Mouse (Mus musculus) C2C12 (cell line): ENCODE results near the gene Hcls1. TPM values are rescaled to one million over a fixed set of nuclear protein-coding genes. Genes with fewer than 3 reads are reported as not detected.

Experiments
- H3K27me3 ChIP-seq: one replicate; pipeline ENCODE4 v1.6.1; 2011; ENCODE audit not compliant: control insufficient read depth, insufficient read depth, insufficient read length
- H3K36me3 ChIP-seq: one replicate; pipeline ENCODE4 v1.6.1; 2011; ENCODE audit not compliant: control insufficient read depth, insufficient read depth
- H3K4me3 ChIP-seq: one replicate; pipeline ENCODE4 v1.5.1; 2011; ENCODE audit warnings: mild to moderate bottlenecking, control low read depth; ENCODE audit not compliant: poor library complexity, insufficient read depth, severe bottlenecking
- H3K79me2 ChIP-seq: one replicate; pipeline ENCODE4 v1.6.1; 2011; ENCODE audit not compliant: control insufficient read depth, insufficient read depth
- H3K79me3 ChIP-seq: one replicate; pipeline ENCODE4 v1.6.1; 2011; ENCODE audit warnings: low read depth, control low read depth
- H3ac ChIP-seq: one replicate; pipeline ENCODE3; 2011; ENCODE audit warnings: low read depth; ENCODE audit not compliant: control insufficient read depth, insufficient read length
- CEBPB ChIP-seq: IDR thresholded peaks from one replicate; pipeline ENCODE4 v1.6.1; 2011; ENCODE audit warnings: low read depth, mild to moderate bottlenecking, control low read depth, moderate library complexity
- CTCF ChIP-seq: IDR thresholded peaks from one replicate; pipeline ENCODE4 v1.5.1; 2011; ENCODE audit not compliant: control insufficient read depth, insufficient read depth, insufficient read length
- FOSL1 ChIP-seq: IDR thresholded peaks from one replicate; pipeline ENCODE4 v1.8.0; 2011; ENCODE audit warnings: mild to moderate bottlenecking, low read length; ENCODE audit not compliant: poor library complexity, insufficient read depth, severe bottlenecking
- MAX ChIP-seq: IDR thresholded peaks from one replicate; pipeline ENCODE4 v1.6.1; 2011; ENCODE audit warnings: mild to moderate bottlenecking, control low read depth
- MYOD1 ChIP-seq: IDR thresholded peaks from one replicate; pipeline ENCODE4 v1.6.1; 2011; ENCODE audit warnings: low read depth; ENCODE audit not compliant: control insufficient read depth, insufficient read length
- MYOG ChIP-seq: IDR thresholded peaks from one replicate; pipeline ENCODE4 v1.6.1; 2011; ENCODE audit not compliant: control insufficient read depth, insufficient read length; ENCODE audit errors: extremely low read depth
- USF1 ChIP-seq: IDR thresholded peaks from one replicate; pipeline ENCODE4 v1.6.1; 2011; ENCODE audit warnings: low read depth, mild to moderate bottlenecking, control low read depth, moderate library complexity
- polyA plus RNA-seq: library from polyadenylated mRNA; unstranded; fragments of >200 nt; fragmentation: generic; extraction: Trizol; gene quantifications from one replicate; pipeline ENCODE4 v1.2.1, GENCODE M21; 2012; ENCODE audit warnings: missing spikeins

Gene Hcls1
- polyA plus RNA-seq, 1 experiment = not detected

DNA sequence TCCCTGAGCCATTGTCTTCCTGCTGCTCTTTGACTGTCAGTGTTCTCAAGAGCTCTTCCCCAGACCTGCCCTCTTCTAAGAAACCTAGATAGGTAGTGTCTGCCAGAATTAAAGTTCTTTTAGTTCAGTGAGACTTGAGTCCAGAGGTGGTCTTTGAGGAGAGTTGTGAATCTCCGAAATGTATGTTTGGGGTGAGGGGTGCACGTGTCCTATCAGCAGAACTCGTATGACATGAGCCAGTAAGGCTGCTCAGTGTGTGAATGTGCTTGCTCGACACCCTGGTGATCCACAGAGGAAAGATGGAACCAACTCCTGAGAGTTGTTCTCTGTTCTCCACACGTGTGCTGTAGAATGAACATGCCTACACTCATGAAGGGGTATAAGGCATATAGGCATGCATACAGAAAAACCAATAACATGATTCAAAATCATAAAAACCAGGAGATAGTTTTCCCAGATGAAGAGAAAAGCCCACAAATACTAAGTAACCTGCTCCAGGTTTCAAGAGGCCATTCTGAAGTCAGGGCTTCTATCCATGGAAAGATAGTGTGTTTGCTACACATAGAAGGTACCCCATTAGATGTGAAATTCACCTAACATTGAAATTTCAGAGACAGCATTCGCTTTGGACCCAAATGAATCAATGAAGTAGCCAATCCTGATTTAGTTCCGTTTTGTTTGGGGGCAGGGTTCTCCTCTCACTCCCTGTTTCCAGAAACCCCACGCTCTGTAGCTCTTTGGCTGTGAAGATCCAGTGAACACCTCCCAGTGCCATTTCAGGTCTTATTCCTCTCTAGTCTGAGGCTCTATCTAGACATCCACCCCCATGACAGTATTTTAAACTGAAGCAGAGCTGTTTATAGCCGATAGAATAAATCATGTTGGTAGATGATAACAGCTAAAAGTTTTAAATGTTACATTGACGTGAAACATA, 8.0 kb upstream of the Hcls1 start:
- Histone ChIP-seq H3K79me2 (no peaks in the 10 kb centered on the region), H3K4me3 (no peak overlapping the region), H3K79me3 (no peaks in the 10 kb centered on the region), H3ac (no peak overlapping the region), H3K36me3 (peaks cover 13% of the 10 kb centered on the region), H3K27me3 (no peaks in the 10 kb centered on the region)
- TF ChIP-seq MYOD1 = no peak
- no peak for TF ChIP-seq MAX
- no peak for TF ChIP-seq MYOG
- no peak for TF ChIP-seq CEBPB
- no peak for TF ChIP-seq CTCF
- no peak for TF ChIP-seq USF1
- no peak for TF ChIP-seq FOSL1

DNA sequence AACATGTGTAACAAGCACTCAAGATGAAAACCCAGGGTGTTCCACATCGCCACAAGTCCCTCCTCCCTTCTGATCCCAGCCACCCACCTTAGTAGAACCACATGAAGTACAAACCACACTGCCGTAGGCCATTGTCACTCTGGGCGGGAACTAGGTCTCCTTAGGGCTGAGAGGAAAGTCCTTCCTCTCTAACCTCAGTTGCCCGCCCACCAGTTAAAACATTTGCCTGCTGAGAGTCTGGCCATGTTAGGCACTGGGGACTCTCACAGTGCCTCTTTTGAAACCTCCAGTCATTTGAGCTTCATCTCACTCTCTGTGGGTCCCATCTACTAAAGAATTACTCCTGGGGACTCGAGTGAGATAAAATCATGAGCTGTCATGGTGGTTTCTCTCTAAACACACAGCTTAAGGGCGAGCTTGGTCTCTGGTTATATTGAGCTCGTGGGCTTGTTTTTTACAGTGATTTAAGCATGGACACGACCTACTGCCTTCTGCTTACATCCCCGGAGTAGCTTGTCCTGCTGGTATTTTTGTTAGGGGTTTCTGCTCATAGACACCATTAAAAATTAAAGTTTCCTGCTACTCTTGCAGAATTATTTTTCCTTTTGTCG, 7.2 kb upstream of the Hcls1 start:
- no peak overlapping the region for H3ac ChIP-seq
- H3K36me3 ChIP-seq = peaks cover 20% of the 10 kb centered on the region
- H3K79me2 ChIP-seq = no peaks in the 10 kb centered on the region
- TF ChIP-seq MYOD1 (no peak), USF1 (no peak), FOSL1 (no peak), CEBPB (no peak), MYOG (no peak), MAX (no peak), CTCF (no peak)
- H3K4me3 ChIP-seq = no peak overlapping the region
- H3K27me3 ChIP-seq = no peaks in the 10 kb centered on the region
- H3K79me3 ChIP-seq = no peaks in the 10 kb centered on the region

- no peaks in the 10 kb centered on the region for H3K27me3 ChIP-seq
- H3K36me3 ChIP-seq = peaks cover 25% of the 10 kb centered on the region
- no peaks in the 10 kb centered on the region for H3K79me3 ChIP-seq
Measured at GRCm38 (mm10) chr16:36928106-36928500, 6.7 kb upstream of the Hcls1 start.

GRCm38 (mm10) chr16:36929216-36929615, 5.6 kb upstream of the Hcls1 start:
- Histone ChIP-seq H3K36me3 (peaks cover 25% of the 10 kb centered on the region), H3K79me2 (no peaks in the 10 kb centered on the region), H3K27me3 (no peaks in the 10 kb centered on the region), H3K79me3 (no peaks in the 10 kb centered on the region), H3ac (no peak overlapping the region), H3K4me3 (no peak overlapping the region)
- TF ChIP-seq MYOG (no peak), MAX (no peak), USF1 (no peak), CEBPB (no peak), MYOD1 (no peak), FOSL1 (no peak), CTCF (no peak)

More at GRCm38 (mm10) chr16:36928106-36928500, 6.7 kb upstream of the Hcls1 start:
- no peak for TF ChIP-seq FOSL1
- TF ChIP-seq CEBPB = no peak
- no peak for TF ChIP-seq CTCF
- no peaks in the 10 kb centered on the region for H3K79me2 ChIP-seq
- no peak overlapping the region for H3ac ChIP-seq
- H3K4me3 ChIP-seq = no peak overlapping the region

- no peak for TF ChIP-seq CEBPB
- no peak for TF ChIP-seq MAX
- TF ChIP-seq CTCF = no peak
- TF ChIP-seq USF1 = no peak
- no peak for TF ChIP-seq FOSL1
- TF ChIP-seq MYOG = no peak
- no peak for TF ChIP-seq MYOD1
- Histone ChIP-seq H3K4me3 (no peak overlapping the region), H3K27me3 (no peaks in the 10 kb centered on the region), H3K36me3 (peaks cover 25% of the 10 kb centered on the region), H3K79me2 (no peaks in the 10 kb centered on the region), H3ac (no peak overlapping the region), H3K79me3 (no peaks in the 10 kb centered on the region)
Measured at GRCm38 (mm10) chr16:36930231-36931136, 4.3 kb upstream of the Hcls1 start.
